In the genomic region with DNA sequence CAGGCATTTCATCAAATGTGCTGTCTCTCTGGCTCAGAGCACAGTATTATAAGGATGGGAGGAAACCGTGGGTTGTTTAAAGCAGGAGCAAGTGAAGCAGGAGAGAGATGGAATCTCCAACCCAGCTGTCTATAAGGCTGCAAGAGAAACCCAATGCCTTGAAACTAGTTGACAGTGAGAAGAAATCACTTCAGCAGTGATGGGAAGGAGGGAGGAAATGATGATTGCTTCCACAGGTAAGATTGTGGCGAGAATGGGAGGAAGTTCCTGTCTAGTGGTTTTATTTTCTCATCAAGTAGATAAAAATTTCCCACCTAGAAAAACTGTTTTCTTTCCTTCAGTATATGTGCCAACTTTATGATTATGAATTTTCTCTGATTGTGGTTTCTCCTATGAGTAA, we compare ENCODE assay signal across 12 mouse cellular contexts.
"Had no signal": no experiment of that assay in that cellular context is flagged by ENCODE, and none has a peak within 500 bp of the region (broad histone marks: within the 10 kb centered on the region; RNA-seq: fewer than 3 reads in every experiment).

No protein-coding gene starts in this region.

- H3K4me2 ChIP-seq: limb, embryonic 12.5 days; liver, embryonic 13.5 days; midbrain, embryonic 13.5 days; neural tube, embryonic 13.5 days had no signal

- H3K9ac ChIP-seq: limb, embryonic 12.5 days; liver, embryonic 13.5 days; liver, postnatal 0 days; midbrain, embryonic 13.5 days; neural tube, embryonic 13.5 days had no signal

- ATAC-seq: liver, postnatal 0 days; midbrain, embryonic 13.5 days had no signal

- DNase-seq: kidney, postnatal 10 days; liver; liver, embryonic 13.5 days; liver, postnatal 0 days; retina, postnatal 1 day; right cerebral cortex, postnatal 4 days; spleen, adult 18-20 months; thymus, adult 18-20 months; thymus, postnatal 14 days had no signal

- H3K9me3 ChIP-seq: limb, embryonic 12.5 days; liver, embryonic 13.5 days; midbrain, embryonic 13.5 days; neural tube, embryonic 13.5 days had no signal

- H3K4me1 ChIP-seq: limb, embryonic 12.5 days; midbrain, embryonic 13.5 days; neural tube, embryonic 13.5 days had no signal

- H3K27ac ChIP-seq: limb, embryonic 12.5 days; liver, embryonic 13.5 days; midbrain, embryonic 13.5 days; neural tube, embryonic 13.5 days had no signal

- H3K36me3 ChIP-seq: limb, embryonic 12.5 days; liver, embryonic 13.5 days; midbrain, embryonic 13.5 days; neural tube, embryonic 13.5 days had no signal

- H3K27me3 ChIP-seq: limb, embryonic 12.5 days; liver, embryonic 13.5 days; midbrain, embryonic 13.5 days; neural tube, embryonic 13.5 days had no signal

- H3K4me3 ChIP-seq: limb, embryonic 12.5 days; liver, embryonic 13.5 days; midbrain, embryonic 13.5 days; neural tube, embryonic 13.5 days had no signal
